Mouse (Mus musculus): Measurements from ENCODE around the gene 2410004B18Rik. TPM values are rescaled to one million over a fixed set of nuclear protein-coding genes. Genes with fewer than 3 reads are reported as not detected.
A peak's percentile ranks its signal among the peaks of the same experiment; 100 is the strongest.
"Not testable (repeated sequence)": the region's sequence is repeated elsewhere in the genome, so short reads cannot be mapped to it uniquely, and the experiment has no call there.

2410004B18Rik gene
- total and polyA plus RNA-seq, 2 experiments from 2014 or later: 57.5 to 97.3 TPM

- no peak; the same call in 1 of the 2 replicates for ATAC-seq
- H3K4me2 ChIP-seq (ENCODE audit: low read depth): no peak overlapping the region
- H3K27ac ChIP-seq (ENCODE audit: low read depth, low read length): no peak overlapping the region
- DNase-seq: no peak
- no peaks in the 10 kb centered on the region for H3K9me3 ChIP-seq (ENCODE audit: low read length)
- H3K9ac ChIP-seq: no peak overlapping the region
- no peak for TF ChIP-seq CTCF (IDR thresholded peaks at IDR 0.05; ENCODE audit: low read depth)
- 28% methylated on average over 8 of the region's 8 CpGs for WGBS
- no peaks in the 10 kb centered on the region for H3K27me3 ChIP-seq (ENCODE audit: insufficient read depth, low read length)
- peaks cover 3% of the 10 kb centered on the region; the same call in 1 of the 2 replicates for H3K4me1 ChIP-seq (ENCODE audit: insufficient read depth)
- H3K36me3 ChIP-seq (ENCODE audit: insufficient read depth): no peaks in the 10 kb centered on the region
- H3K4me3 ChIP-seq (ENCODE audit: low read depth, low read length): no peak overlapping the region
Observed at GRCm38 (mm10) chr3:145903530-145903929, 34.3 kb upstream of the 2410004B18Rik start.

- H3K9me3 ChIP-seq (ENCODE audit: low read length): no peaks in the 10 kb centered on the region
- H3K27me3 ChIP-seq (ENCODE audit: insufficient read depth, low read length): no peaks in the 10 kb centered on the region
- peak; percentile 88 for DNase-seq
- no peak overlapping the region for H3K4me3 ChIP-seq (ENCODE audit: low read depth, low read length)
- ATAC-seq: peak; percentile 45; the same call in 1 of the 2 replicates
- TF ChIP-seq CTCF (IDR thresholded peaks at IDR 0.05; ENCODE audit: low read depth): peak; percentile 77
- 45% methylated on average over 22 of the region's 22 CpGs for WGBS
- no peaks in the 10 kb centered on the region for H3K36me3 ChIP-seq (ENCODE audit: insufficient read depth)
- H3K4me2 ChIP-seq (ENCODE audit: low read depth): peak overlapping the region; percentile 32
- H3K9ac ChIP-seq: no peak overlapping the region
- H3K4me1 ChIP-seq (ENCODE audit: insufficient read depth): no peaks in the 10 kb centered on the region
- no peak overlapping the region for H3K27ac ChIP-seq (ENCODE audit: low read depth, low read length)
Observed at GRCm38 (mm10) chr3:145904850-145905776, 32.7 kb upstream of the 2410004B18Rik start.

- Histone ChIP-seq H3K27ac (ENCODE audit: low read depth, low read length) (no peak overlapping the region), H3K4me1 (ENCODE audit: insufficient read depth) (no peaks in the 10 kb centered on the region), H3K36me3 (ENCODE audit: insufficient read depth) (no peaks in the 10 kb centered on the region), H3K9ac (no peak overlapping the region), H3K4me2 (ENCODE audit: low read depth) (no peak overlapping the region), H3K4me3 (ENCODE audit: low read depth, low read length) (no peak overlapping the region), H3K27me3 (ENCODE audit: insufficient read depth, low read length) (no peaks in the 10 kb centered on the region), H3K9me3 (ENCODE audit: low read length) (no peaks in the 10 kb centered on the region)
- ATAC-seq (no peak), DNase-seq (no peak)
- TF ChIP-seq CTCF (IDR thresholded peaks at IDR 0.05; ENCODE audit: low read depth): no peak
- 92% methylated on average over 9 of the region's 9 CpGs for WGBS
Observed at GRCm38 (mm10) chr3:145906582-145906981, 31.2 kb upstream of the 2410004B18Rik start.

- DNase-seq (no peak), ATAC-seq (no peak)
- no peaks in the 10 kb centered on the region for H3K36me3 ChIP-seq (ENCODE audit: insufficient read depth)
- H3K27me3 ChIP-seq (ENCODE audit: insufficient read depth, low read length): no peaks in the 10 kb centered on the region
- H3K4me1 ChIP-seq (ENCODE audit: insufficient read depth): no peaks in the 10 kb centered on the region
- TF ChIP-seq CTCF (IDR thresholded peaks at IDR 0.05; ENCODE audit: low read depth): no peak
- no peak overlapping the region for H3K27ac ChIP-seq (ENCODE audit: low read depth, low read length)
- no peak overlapping the region for H3K4me3 ChIP-seq (ENCODE audit: low read depth, low read length)
- no peak overlapping the region for H3K4me2 ChIP-seq (ENCODE audit: low read depth)
- H3K9ac ChIP-seq: no peak overlapping the region
- 84% methylated on average over 7 of the region's 7 CpGs for WGBS
- H3K9me3 ChIP-seq (ENCODE audit: low read length): no peaks in the 10 kb centered on the region
Observed at GRCm38 (mm10) chr3:145912512-145912911, 25.3 kb upstream of the 2410004B18Rik start.

- no peaks in the 10 kb centered on the region for H3K4me1 ChIP-seq (ENCODE audit: insufficient read depth)
- H3K27me3 ChIP-seq (ENCODE audit: insufficient read depth, low read length): no peaks in the 10 kb centered on the region
- no peak overlapping the region for H3K4me3 ChIP-seq (ENCODE audit: low read depth, low read length)
- no peak overlapping the region for H3K27ac ChIP-seq (ENCODE audit: low read depth, low read length)
- ATAC-seq (no peak), DNase-seq (no peak)
- no peaks in the 10 kb centered on the region for H3K36me3 ChIP-seq (ENCODE audit: insufficient read depth)
- no peak overlapping the region for H3K9ac ChIP-seq
- no peak overlapping the region for H3K4me2 ChIP-seq (ENCODE audit: low read depth)
- TF ChIP-seq CTCF (IDR thresholded peaks at IDR 0.05; ENCODE audit: low read depth): no peak
- 78% methylated on average over 6 of the region's 6 CpGs for WGBS
- H3K9me3 ChIP-seq (ENCODE audit: low read length): peaks cover 3% of the 10 kb centered on the region; the same call in 1 of the 2 replicates
Observed at GRCm38 (mm10) chr3:145913263-145913662, 24.6 kb upstream of the 2410004B18Rik start.

GRCm38 (mm10) chr3:145913942-145914341, 23.9 kb upstream of the 2410004B18Rik start:
- WGBS: 65% methylated on average over 7 of the region's 7 CpGs
- not testable (repeated sequence) for H3K9ac ChIP-seq; ATAC-seq; H3K27ac ChIP-seq (ENCODE audit: low read depth, low read length); DNase-seq; H3K27me3 ChIP-seq (ENCODE audit: insufficient read depth, low read length); H3K9me3 ChIP-seq (ENCODE audit: low read length); H3K4me1 ChIP-seq (ENCODE audit: insufficient read depth); H3K4me2 ChIP-seq (ENCODE audit: low read depth); H3K36me3 ChIP-seq (ENCODE audit: insufficient read depth); H3K4me3 ChIP-seq (ENCODE audit: low read depth, low read length)

- H3K9me3 ChIP-seq (ENCODE audit: low read length): peaks cover 6% of the 10 kb centered on the region; the same call in 1 of the 2 replicates
- no peak for ATAC-seq
- H3K27ac ChIP-seq (ENCODE audit: low read depth, low read length): no peak overlapping the region
- H3K4me1 ChIP-seq (ENCODE audit: insufficient read depth): no peaks in the 10 kb centered on the region
- no peaks in the 10 kb centered on the region for H3K27me3 ChIP-seq (ENCODE audit: insufficient read depth, low read length)
- no peak overlapping the region for H3K4me3 ChIP-seq (ENCODE audit: low read depth, low read length)
- no peak overlapping the region for H3K9ac ChIP-seq
- WGBS: 92% methylated on average over 5 of the region's 5 CpGs
- no peak for TF ChIP-seq CTCF (IDR thresholded peaks at IDR 0.05; ENCODE audit: low read depth)
- H3K36me3 ChIP-seq (ENCODE audit: insufficient read depth): no peaks in the 10 kb centered on the region
- no peak overlapping the region for H3K4me2 ChIP-seq (ENCODE audit: low read depth)
- no peak for DNase-seq
Observed at GRCm38 (mm10) chr3:145916374-145916773, 21.4 kb upstream of the 2410004B18Rik start.
